Mouse (Mus musculus) urinary bladder, postnatal 14 days (tissue): ENCODE data around the gene Lrrc72.

Experiments used
- DNase-seq: peaks from one replicate; pipeline ENCODE4 v3.0.0; 2021; ENCODE audit warnings: low spot score

Gene Lrrc72

DNA sequence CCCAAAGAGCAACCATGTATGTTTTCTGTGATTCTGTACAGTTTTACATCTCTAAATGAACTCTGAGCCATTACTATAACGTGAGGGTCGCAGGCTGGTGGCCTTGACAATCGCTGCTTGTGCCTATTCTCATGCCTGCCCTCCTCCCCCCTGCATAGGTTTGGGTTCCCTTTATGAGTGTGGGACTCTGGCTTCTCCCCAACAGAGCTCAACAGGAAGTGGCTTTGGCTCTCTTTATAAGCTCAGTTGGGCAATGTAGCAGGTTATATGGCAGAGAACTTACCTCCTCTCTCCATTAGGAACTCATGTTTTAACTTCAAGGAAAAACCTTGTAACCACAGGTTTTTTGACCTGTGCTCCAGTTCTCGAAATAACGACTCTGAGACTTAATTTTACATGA lies 62.9 kb downstream of the Lrrc72 start:
- DNase-seq = no peak

DNA sequence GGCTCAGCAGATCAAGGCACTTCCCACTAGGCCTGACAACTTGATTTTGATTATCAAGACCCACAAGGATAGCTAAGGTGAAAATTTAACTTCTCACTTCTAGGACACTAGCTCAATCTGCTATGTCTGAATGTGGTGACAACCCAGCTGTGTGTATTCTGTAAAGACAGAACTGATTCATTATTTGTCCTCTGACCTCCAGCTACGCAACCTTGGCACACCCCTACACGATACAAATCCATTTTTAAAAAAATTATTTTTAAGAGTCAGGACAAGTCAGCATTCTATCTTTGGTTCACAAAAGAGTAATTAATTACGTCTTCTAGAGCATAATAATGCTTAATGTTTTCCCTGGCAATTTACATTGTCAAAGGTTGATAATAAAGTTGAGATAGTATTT lies 63.6 kb downstream of the Lrrc72 start:
- DNase-seq = no peak

DNA sequence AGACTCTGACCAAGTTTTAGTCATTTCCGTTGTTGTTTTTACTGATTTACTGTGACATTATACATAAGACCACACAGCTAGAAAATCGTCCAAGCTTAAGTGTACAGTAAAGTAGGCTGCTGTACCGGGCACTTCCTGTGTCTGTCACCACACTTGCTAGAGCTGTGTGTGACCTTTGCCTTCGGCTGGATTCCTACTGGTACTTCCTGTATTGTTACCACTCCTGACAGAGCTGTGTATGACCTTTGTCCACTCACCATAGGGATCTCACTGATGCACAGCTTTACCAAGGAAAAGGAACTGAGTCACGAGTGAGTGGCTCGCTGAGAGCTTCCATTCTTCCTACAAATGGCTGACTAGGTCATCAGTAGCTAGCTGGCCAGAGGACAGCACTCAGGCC lies 66.1 kb downstream of the Lrrc72 start:
- DNase-seq = no peak

DNA sequence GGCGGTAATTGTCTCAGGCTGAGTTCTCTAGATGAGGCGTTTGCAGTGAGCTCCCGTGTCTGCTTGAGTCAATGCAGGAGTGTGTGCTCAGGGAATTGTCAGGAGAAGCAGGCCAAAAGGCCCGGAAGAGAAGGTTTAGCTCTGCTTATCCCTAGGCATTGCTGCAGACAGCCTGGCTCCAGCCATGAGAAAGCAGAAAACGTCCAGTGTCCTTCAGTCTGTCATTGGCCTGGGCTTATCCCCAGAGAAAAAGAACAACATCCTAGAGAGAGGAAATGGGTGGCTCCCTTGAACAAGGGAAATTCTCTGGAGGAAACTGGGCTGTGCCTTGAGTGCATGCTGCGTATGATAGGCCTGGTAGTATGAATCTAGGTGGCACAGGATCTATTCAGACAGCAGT lies 70.6 kb downstream of the Lrrc72 start:
- DNase-seq = no peak

DNA sequence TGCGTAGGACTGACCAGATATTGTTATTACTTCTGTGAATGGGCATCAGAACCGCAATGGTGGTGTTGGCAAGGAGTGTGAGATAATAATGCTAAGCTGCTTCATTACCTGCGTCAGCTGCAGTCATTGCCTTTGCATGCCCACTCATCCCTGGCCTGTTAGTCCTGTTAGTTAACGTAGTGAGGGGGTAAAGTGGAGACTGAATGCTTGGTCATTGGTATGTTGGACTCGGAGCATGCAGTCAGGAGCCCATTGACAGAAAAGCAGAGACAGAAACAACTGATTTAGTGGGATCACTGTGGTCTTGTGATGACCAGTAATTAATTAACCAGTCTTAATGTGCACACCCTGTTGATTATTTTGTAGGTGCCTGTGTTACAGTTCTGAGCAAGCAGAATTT lies 76.0 kb downstream of the Lrrc72 start:
- DNase-seq = no peak

DNA sequence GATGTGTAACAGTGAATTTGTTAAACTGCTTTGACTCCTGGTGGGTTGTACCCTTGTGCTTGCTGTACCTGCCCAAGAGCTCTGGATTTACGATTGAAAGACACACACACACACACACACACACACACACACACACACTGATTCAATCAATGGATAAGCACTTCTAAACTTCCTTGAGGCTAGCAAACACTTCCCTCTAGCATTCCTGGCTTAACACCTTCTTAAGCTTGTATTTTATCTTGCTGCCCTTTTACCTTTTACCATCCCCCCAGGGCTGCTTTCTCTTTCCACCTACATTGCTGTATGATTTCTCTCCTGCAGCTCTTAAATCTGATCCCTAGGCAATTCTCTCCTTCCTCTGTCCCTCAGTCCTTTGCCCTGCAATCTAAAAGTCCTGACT lies 87.9 kb downstream of the Lrrc72 start:
- no peak for DNase-seq

DNA sequence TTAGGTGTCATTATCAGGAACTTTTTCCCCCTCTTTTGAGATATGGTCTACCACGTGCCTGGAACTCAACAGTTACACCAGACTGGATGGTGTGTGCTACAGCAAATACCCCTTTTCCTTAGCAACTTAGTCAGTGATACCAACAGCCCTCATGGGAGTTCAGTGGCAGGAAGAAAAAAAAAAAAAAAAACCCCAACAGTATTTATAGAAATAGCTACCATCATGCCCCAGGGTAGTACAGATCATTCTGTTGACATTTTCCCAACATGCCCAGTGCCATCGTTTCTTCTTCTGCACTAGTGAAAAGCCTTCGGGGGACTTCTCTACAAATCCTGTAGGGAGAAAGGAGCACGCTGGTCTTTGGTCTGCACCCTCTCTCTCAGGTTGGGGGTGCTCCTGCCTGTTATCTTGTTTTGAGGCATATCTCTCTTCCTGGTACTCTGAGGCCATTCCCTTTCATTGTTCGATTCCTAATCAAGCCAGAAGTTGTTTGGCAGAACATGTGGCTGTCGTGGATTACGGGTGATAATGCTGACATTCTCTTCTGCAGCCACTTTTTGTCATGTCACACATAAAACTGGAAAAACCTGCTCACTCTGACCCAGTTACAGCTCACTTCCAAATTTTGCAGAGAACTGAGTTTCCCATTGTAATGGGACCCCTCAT lies 88.9 kb downstream of the Lrrc72 start:
- DNase-seq = no peak
